Mouse (Mus musculus): ENCODE results near the gene Smpdl3b.

GRCm38 (mm10) chr4:132718251-132718650 lies 38.8 kb downstream of the Smpdl3b start:
- TF ChIP-seq GATA1 (IDR thresholded peaks at IDR 0.05; ENCODE audit: borderline replicate concordance, low read length) (no peak), FLI1 (IDR thresholded peaks at IDR 0.05; ENCODE audit: low read length) (no peak)
